Mouse (Mus musculus) embryonic facial prominence, embryonic 11.5 days (tissue): ENCODE data around the gene Siae. TPM values are rescaled to one million over a fixed set of nuclear protein-coding genes. Genes with fewer than 3 reads are reported as not detected.

ENCODE experiments used
- ATAC-seq: fragments of 200-750 bp; cut with Nextera tagmentation; replicated peaks from 2 replicates; pipeline ENCODE4 v1.8.0; 2017; ENCODE audit warnings: low read depth; ENCODE audit not compliant: insufficient number of reproducible peaks, low FRiP score, low TSS enrichment
- DNase-seq: peaks from one replicate; pipeline ENCODE4 v3.0.0-alpha.2; 2015; ENCODE audit warnings: low spot score
- H3K27ac ChIP-seq: fragments of 300-500 bp; sonication (generic); replicated peaks from 2 replicates; pipeline ENCODE4 v1.5.1; 2014; ENCODE audit warnings: mild to moderate bottlenecking, low read depth, low read length, control low read depth
- H3K27me3 ChIP-seq: fragments of 300-500 bp; sonication (generic); 2 replicates; pipeline ENCODE4 v1.6.1; 2014; ENCODE audit warnings: mild to moderate bottlenecking, low read length, moderate library complexity, mixed read lengths; ENCODE audit not compliant: control insufficient read depth, insufficient read depth
- H3K36me3 ChIP-seq: fragments of 300-500 bp; sonication (generic); replicated peaks from 2 replicates; pipeline ENCODE4 v1.6.1; 2014; ENCODE audit warnings: low read depth, mild to moderate bottlenecking, low read length, moderate library complexity, mixed read lengths; ENCODE audit not compliant: control insufficient read depth, insufficient read depth
- H3K4me1 ChIP-seq: fragments of 300-500 bp; sonication (generic); 2 replicates; pipeline ENCODE4 v1.6.1; 2014; ENCODE audit warnings: low read length, mixed read lengths; ENCODE audit not compliant: control insufficient read depth, insufficient read depth
- H3K4me2 ChIP-seq: fragments of 300-500 bp; sonication (generic); 2 replicates; pipeline ENCODE4 v1.6.1; 2014; ENCODE audit warnings: low read depth, mild to moderate bottlenecking, control low read depth, low read length, moderate library complexity
- H3K4me3 ChIP-seq: fragments of 300-500 bp; sonication (generic); 2 replicates; pipeline ENCODE4 v1.5.1; 2014; ENCODE audit warnings: low read depth, low read length, control low read depth
- H3K9ac ChIP-seq: fragments of 300-500 bp; sonication (generic); replicated peaks from 2 replicates; pipeline ENCODE4 v1.6.1; 2014; ENCODE audit warnings: mild to moderate bottlenecking, control low read depth, low read length
- H3K9me3 ChIP-seq: fragments of 300-500 bp; sonication (generic); replicated peaks from 2 replicates; pipeline ENCODE4 v1.6.1; 2016; ENCODE audit warnings: mild to moderate bottlenecking, low read length, inconsistent platforms, mixed read lengths; ENCODE audit not compliant: control insufficient read depth
- WGBS: fragments of 180-500 bp; shearing (Covaris S2); extraction: QIAGEN DNeasy Blood & Tissue Kit; methylation state at CpG from one replicate; pipeline ENCODE4 v1.1.7; 2014; 5-methylcytosine and 5-hydroxymethylcytosine counted together
- polyA plus RNA-seq: library from polyadenylated mRNA; unstranded; fragments of >200 nt; fragmentation: Nextera tagmentation; extraction: Ambion mirVana; gene quantifications from 2 replicates; pipeline ENCODE4 v1.2.1, GENCODE M21; 2014

Siae gene
- polyA plus RNA-seq, 1 experiment from 2014 or later, result 5.8 TPM

DNA sequence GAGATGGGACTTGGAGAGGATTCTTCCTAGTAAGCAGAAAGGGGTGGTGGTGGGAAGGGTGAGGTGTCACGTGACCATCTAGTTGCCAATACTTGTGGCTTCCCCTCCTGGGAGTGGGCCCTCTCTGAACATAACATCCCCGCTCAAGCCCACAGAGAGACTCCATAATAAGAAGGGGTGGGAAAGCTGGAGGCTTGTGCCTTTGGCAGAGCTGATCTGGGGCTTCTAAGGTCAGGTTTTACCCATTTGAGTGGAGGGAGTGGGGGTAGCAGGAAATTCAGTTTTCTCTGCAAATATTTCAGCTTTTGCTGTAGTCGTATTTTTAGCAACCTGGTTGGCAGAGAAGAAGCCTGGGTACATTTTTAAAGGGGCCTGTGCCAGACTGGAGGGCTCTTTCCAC lies 868 bp downstream of the Siae start:
- H3K4me1 ChIP-seq, result no peaks in the 10 kb centered on the region; the same call in 1 of the 2 replicates
- H3K9me3 ChIP-seq, result no peaks in the 10 kb centered on the region
- H3K4me3 ChIP-seq, result no peak overlapping the region
- H3K27me3 ChIP-seq, result peaks cover 11% of the 10 kb centered on the region
- no peaks in the 10 kb centered on the region for H3K36me3 ChIP-seq
- no peak for ATAC-seq
- H3K27ac ChIP-seq, result no peak overlapping the region
- no peak overlapping the region for H3K4me2 ChIP-seq
- H3K9ac ChIP-seq, result no peak overlapping the region
- DNase-seq, result no peak
- WGBS, result 70% methylated on average over 3 of the region's 3 CpGs

DNA sequence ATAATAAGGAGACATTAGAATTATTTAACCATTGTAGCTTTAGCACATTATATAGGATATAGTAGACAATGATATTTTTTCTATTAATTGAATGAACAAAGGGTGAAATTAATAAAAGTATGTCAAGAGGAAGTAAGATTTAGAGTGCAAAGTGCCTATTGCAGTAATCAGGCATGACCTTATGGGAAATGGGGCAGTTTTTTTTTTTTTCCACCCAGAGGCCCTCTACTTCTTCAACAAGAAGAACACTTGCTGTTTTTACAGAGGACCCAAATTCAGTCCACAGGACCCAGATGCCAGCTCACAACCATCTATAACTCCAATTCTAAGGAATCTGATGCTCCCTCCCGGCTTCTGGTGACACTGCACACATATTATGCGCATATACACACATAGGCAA lies 5.1 kb downstream of the Siae start:
- Histone ChIP-seq H3K9ac (no peak overlapping the region), H3K36me3 (no peaks in the 10 kb centered on the region), H3K4me3 (no peak overlapping the region), H3K4me2 (no peak overlapping the region), H3K9me3 (no peaks in the 10 kb centered on the region), H3K27me3 (no peaks in the 10 kb centered on the region), H3K27ac (no peak overlapping the region), H3K4me1 (no peaks in the 10 kb centered on the region)
- no peak for DNase-seq
- WGBS, result 95% methylated on average over 2 of the region's 2 CpGs
- no peak for ATAC-seq

DNA sequence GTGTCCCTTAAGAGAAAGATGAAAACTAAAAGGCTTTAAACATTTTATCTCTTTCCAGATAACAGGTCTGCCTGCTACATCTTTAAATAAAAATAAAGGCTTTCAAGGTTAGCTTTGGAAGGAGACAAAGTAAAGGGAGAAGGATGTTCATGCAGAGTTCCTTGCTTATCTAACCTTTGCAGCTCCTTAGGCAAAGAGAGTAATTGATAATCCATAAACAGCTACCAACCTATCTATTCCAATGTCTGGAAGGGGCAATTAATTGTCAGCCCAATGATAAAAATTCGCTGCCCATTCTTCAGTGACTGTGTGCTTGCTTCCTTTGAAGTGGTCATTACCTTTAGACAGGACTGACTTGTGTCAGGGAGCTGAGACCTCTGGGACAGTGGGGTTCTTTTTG lies 8.3 kb downstream of the Siae start:
- no peak overlapping the region for H3K27ac ChIP-seq
- DNase-seq (no peak), ATAC-seq (no peak)
- H3K4me3 ChIP-seq, result no peak overlapping the region
- 67% methylated on average over 1 of the region's 1 CpGs for WGBS
- H3K27me3 ChIP-seq, result no peaks in the 10 kb centered on the region
- no peaks in the 10 kb centered on the region for H3K9me3 ChIP-seq
- no peak overlapping the region for H3K9ac ChIP-seq
- no peaks in the 10 kb centered on the region for H3K4me1 ChIP-seq
- H3K36me3 ChIP-seq, result no peaks in the 10 kb centered on the region
- no peak overlapping the region for H3K4me2 ChIP-seq

DNA sequence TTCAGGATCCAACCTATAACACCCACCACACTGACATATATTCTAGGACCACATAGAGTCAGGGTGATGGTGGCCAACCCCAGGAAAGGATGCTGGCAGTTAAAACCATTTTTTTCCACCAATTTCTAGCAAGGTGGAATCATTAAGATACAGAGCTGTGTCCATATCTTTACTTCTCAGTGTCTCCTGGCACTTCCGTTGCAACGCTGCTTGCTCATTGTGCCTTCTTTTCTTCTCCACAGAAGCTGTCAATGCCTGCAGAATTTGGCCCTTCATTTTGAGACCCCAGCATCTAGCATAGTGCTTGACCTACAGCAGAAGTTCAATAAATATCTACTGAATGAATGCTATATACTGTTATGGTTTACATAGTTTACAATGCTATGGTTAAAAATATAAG lies 11.5 kb downstream of the Siae start:
- no peaks in the 10 kb centered on the region for H3K4me1 ChIP-seq
- ATAC-seq, result no peak
- WGBS, result 90% methylated on average over 2 of the region's 2 CpGs
- no peak overlapping the region for H3K4me3 ChIP-seq
- no peak overlapping the region for H3K4me2 ChIP-seq
- DNase-seq, result no peak
- H3K27me3 ChIP-seq, result no peaks in the 10 kb centered on the region
- H3K36me3 ChIP-seq, result no peaks in the 10 kb centered on the region
- no peaks in the 10 kb centered on the region for H3K9me3 ChIP-seq
- no peak overlapping the region for H3K27ac ChIP-seq
- no peak overlapping the region for H3K9ac ChIP-seq

DNA sequence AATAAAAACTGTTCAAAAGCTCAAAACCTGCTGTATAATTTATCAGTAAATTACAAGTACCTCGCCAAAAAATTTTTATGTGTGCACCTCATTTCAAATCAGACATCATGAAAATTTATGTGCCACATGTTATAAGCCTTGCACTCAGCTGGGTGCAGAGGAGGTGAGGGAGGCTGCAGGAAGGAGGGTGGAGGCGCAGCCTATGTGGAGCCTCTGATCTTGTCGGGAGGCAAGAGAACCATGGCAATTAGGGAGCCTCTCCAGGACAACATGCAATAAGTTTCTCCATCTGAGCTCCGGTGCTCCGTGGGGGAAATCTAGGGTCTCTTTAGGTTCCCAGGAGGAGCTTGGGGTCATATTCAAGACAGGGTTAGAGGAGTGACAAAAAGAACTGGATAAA lies 12.0 kb downstream of the Siae start:
- 56% methylated on average over 5 of the region's 5 CpGs for WGBS
- Histone ChIP-seq H3K27me3 (no peaks in the 10 kb centered on the region), H3K4me2 (no peak overlapping the region), H3K9ac (no peak overlapping the region), H3K27ac (no peak overlapping the region), H3K4me3 (no peak overlapping the region), H3K4me1 (no peaks in the 10 kb centered on the region), H3K9me3 (no peaks in the 10 kb centered on the region), H3K36me3 (no peaks in the 10 kb centered on the region)
- ATAC-seq, result no peak
- DNase-seq, result no peak

DNA sequence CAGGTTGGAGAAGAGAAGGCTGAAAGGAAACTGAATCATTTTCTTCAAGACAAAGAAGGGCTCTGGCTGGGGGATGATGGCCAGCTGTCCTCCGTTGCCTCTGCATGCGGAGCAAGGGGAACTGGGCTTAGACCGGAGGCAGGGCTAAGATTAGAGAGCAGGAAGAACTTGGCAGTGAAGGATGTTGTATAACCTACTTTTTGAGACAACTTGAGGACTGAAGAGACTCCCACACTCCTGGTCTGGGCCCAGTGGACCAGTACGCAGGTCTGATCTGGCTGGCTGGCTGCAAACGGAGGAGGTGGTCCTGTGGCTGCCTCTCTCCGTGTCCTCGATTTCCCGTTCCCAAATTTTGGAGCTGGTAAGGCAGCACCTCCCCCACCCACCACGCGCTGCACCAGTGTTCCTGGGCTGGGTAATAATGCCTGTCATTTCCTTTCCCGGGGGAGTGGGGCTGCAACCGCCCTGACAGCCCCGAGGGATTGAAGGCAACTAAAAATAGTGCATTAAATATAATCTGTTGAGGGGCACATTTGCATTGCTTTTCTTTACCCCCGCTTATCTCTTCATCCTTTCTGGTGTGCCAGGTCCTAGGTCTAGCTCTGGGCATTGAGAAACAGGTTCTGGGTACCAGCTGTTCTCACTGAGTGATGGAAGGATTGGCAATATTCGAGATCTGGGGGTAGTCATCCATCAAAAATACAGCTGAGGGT lies 12.6 kb downstream of the Siae start:
- H3K9ac ChIP-seq, result no peak overlapping the region
- DNase-seq (no peak), ATAC-seq (no peak)
- H3K4me3 ChIP-seq, result no peak overlapping the region
- no peak overlapping the region for H3K4me2 ChIP-seq
- no peaks in the 10 kb centered on the region for H3K9me3 ChIP-seq
- H3K27ac ChIP-seq, result no peak overlapping the region
- no peaks in the 10 kb centered on the region for H3K27me3 ChIP-seq
- H3K36me3 ChIP-seq, result no peaks in the 10 kb centered on the region
- no peaks in the 10 kb centered on the region for H3K4me1 ChIP-seq
- 49% methylated on average over 15 of the region's 15 CpGs for WGBS

DNA sequence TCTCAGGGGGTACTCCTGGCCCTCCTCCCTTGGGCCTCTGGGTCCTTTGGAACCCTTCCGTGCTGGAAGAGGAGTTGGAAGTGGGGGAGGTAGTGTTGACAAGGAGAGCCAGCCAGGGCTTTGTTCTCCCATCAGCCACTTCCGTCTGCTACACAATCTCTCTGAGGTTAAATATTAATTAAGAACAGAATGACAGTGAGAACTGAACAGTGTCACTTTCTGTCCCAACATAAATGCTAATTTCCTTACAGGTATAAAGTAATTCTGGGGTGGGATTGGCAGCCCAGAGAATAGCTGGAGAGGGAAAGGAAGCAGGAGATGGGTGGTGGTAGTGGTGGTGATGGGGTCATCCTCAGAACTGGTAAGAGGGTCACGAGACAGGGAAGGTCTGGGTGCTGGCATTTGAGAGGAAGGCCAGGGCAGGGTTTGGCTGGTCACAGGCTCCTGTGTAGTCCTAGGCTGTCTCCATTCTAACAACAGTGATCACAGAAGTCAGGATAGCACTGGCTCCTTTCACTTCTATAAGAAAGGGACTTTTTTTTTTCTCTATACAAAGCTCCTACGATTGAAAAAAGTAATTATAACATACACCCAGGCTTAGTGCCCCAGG lies 13.2 kb downstream of the Siae start:
- 58% methylated on average over 4 of the region's 4 CpGs for WGBS
- Histone ChIP-seq H3K9me3 (no peaks in the 10 kb centered on the region), H3K27me3 (no peaks in the 10 kb centered on the region), H3K4me1 (no peaks in the 10 kb centered on the region), H3K4me2 (no peak overlapping the region), H3K27ac (no peak overlapping the region), H3K4me3 (no peak overlapping the region), H3K36me3 (no peaks in the 10 kb centered on the region), H3K9ac (no peak overlapping the region)
- ATAC-seq (no peak), DNase-seq (no peak)

DNA sequence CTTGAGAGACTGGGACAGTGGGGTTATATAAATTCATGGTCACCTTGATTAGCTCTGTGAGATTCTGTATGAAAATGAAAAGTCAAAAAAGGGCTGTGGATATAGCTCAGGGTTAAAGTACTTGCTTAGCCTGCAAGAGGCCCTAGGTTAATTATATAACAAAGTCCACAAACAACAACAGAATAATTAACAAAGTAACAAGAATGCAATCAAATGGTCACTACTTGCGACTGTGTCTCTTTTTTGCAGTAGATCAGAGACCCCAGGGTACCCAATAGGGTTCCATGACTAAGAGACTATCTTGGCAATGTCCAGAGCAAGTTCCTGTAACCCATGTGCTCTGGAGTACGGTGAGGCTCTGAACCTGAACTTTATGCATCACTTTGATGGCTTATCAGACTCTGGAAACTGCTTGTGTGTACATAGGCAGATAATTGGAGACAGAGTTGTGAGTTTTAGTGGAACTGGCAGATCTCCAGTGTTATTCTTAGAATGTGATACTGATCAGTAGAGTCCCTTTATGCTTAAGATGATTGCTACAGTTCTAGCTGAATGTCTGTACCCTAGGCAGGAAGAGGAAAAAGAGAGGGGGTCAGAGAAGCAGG lies 13.8 kb downstream of the Siae start:
- no peaks in the 10 kb centered on the region for H3K36me3 ChIP-seq
- H3K9ac ChIP-seq, result no peak overlapping the region
- DNase-seq (no peak), ATAC-seq (no peak)
- no peak overlapping the region for H3K27ac ChIP-seq
- WGBS, result 70% methylated on average over 2 of the region's 2 CpGs
- no peaks in the 10 kb centered on the region for H3K9me3 ChIP-seq
- no peak overlapping the region for H3K4me3 ChIP-seq
- H3K27me3 ChIP-seq, result no peaks in the 10 kb centered on the region
- H3K4me1 ChIP-seq, result no peaks in the 10 kb centered on the region
- no peak overlapping the region for H3K4me2 ChIP-seq
